Mouse (Mus musculus) midbrain, postnatal 0 days (tissue): ENCODE results near the gene Calhm1. TPM values are rescaled to one million over a fixed set of nuclear protein-coding genes. Genes with fewer than 3 reads are reported as not detected.

Experiments
- ATAC-seq: fragments of 200-750 bp; cut with Nextera tagmentation; 2 replicates; pipeline ENCODE4 v1.8.0; 2017; ENCODE audit warnings: moderate number of reproducible peaks, mild to moderate bottlenecking, moderate TSS enrichment, moderate library complexity; ENCODE audit not compliant: low FRiP score
- DNase-seq: peaks from one replicate; pipeline ENCODE4 v3.0.0-alpha.2; 2015; ENCODE audit warnings: low spot score
- H3K27ac ChIP-seq: fragments of 300-500 bp; sonication (generic); 2 replicates; pipeline ENCODE4 v1.5.1; 2014; ENCODE audit warnings: low read depth, mild to moderate bottlenecking, low read length, mixed read lengths
- H3K27me3 ChIP-seq: fragments of 300-500 bp; sonication (generic); 2 replicates; pipeline ENCODE4 v1.6.1; 2014; ENCODE audit warnings: low read length, control low read depth, mixed read lengths; ENCODE audit not compliant: insufficient read depth
- H3K36me3 ChIP-seq: fragments of 300-500 bp; sonication (generic); 2 replicates; pipeline ENCODE4 v1.6.1; 2014; ENCODE audit warnings: low read length, control low read depth, mixed read lengths; ENCODE audit not compliant: insufficient read depth
- H3K4me1 ChIP-seq: fragments of 300-500 bp; sonication (generic); 2 replicates; pipeline ENCODE4 v1.6.1; 2014; ENCODE audit warnings: mild to moderate bottlenecking, control low read depth, antibody characterized with exemption, low read length, mixed read lengths; ENCODE audit not compliant: insufficient read depth
- H3K4me2 ChIP-seq: fragments of 300-500 bp; sonication (generic); 2 replicates; pipeline ENCODE4 v1.6.1; 2014; ENCODE audit warnings: low read depth, mild to moderate bottlenecking, low read length, mixed read lengths; ENCODE audit not compliant: poor library complexity, severe bottlenecking
- H3K4me3 ChIP-seq: fragments of 300-500 bp; sonication (generic); 2 replicates; pipeline ENCODE4 v1.5.1; 2014; ENCODE audit warnings: low read depth, mild to moderate bottlenecking, low read length, moderate library complexity
- H3K9ac ChIP-seq: fragments of 300-500 bp; sonication (generic); replicated peaks from 2 replicates; pipeline ENCODE4 v1.6.1; 2014; ENCODE audit warnings: mild to moderate bottlenecking, low read length, moderate library complexity, mixed read lengths; ENCODE audit not compliant: poor library complexity, severe bottlenecking
- H3K9me3 ChIP-seq: fragments of 300-500 bp; sonication (generic); 2 replicates; pipeline ENCODE4 v1.6.1; 2016; ENCODE audit warnings: low read length, control low read depth
- CTCF ChIP-seq: IDR thresholded peaks from 2 replicates; pipeline ENCODE4 v1.5.1; 2016; ENCODE audit warnings: antibody characterized with exemption, mild to moderate bottlenecking
- WGBS: fragments of 180-500 bp; shearing (Covaris S2); extraction: QIAGEN DNeasy Blood & Tissue Kit; methylation state at CpG from one replicate; pipeline ENCODE4 v1.1.7; 2014; 5-methylcytosine and 5-hydroxymethylcytosine counted together
- polyA plus RNA-seq: library from polyadenylated mRNA; unstranded; fragments of >200 nt; fragmentation: Nextera tagmentation; extraction: Ambion mirVana; gene quantifications from 2 replicates; pipeline ENCODE4 v1.2.1, GENCODE M21; 2015
- total RNA-seq: library from RNA; depleted of rRNA; stranded (reverse); fragments of >200 nt; gene quantifications from 2 replicates; pipeline ENCODE4 v1.2.3, GENCODE M21; 2014; rRNA removed

Calhm1 gene
- total and polyA plus RNA-seq, 2 experiments from 2014 or later, result not detected

GRCm38 (mm10) chr19:47122802-47123201, 21.3 kb downstream of the Calhm1 start:
- Histone ChIP-seq H3K27me3 (no peaks in the 10 kb centered on the region), H3K9me3 (no peaks in the 10 kb centered on the region), H3K4me2 (no peak overlapping the region), H3K4me1 (no peaks in the 10 kb centered on the region), H3K27ac (no peak overlapping the region), H3K9ac (no peak overlapping the region), H3K36me3 (peaks cover 26% of the 10 kb centered on the region), H3K4me3 (no peak overlapping the region)
- ATAC-seq (no peak), DNase-seq (peak; percentile 52)
- peak; percentile 82 for TF ChIP-seq CTCF
- WGBS, result 29% methylated on average over 2 of the region's 2 CpGs

GRCm38 (mm10) chr19:47121054-47121453, 23.0 kb downstream of the Calhm1 start:
- ATAC-seq (no peak), DNase-seq (peak; percentile 64)
- H3K4me3 ChIP-seq, result no peak overlapping the region
- peaks cover 21% of the 10 kb centered on the region for H3K36me3 ChIP-seq
- no peak overlapping the region for H3K27ac ChIP-seq
- 41% methylated on average over 4 of the region's 4 CpGs for WGBS
- H3K4me1 ChIP-seq, result no peaks in the 10 kb centered on the region
- no peaks in the 10 kb centered on the region for H3K27me3 ChIP-seq
- no peak overlapping the region for H3K9ac ChIP-seq
- H3K4me2 ChIP-seq, result no peak overlapping the region
- H3K9me3 ChIP-seq, result no peaks in the 10 kb centered on the region
- TF ChIP-seq CTCF, result peak; percentile 90

GRCm38 (mm10) chr19:47118634-47119033, 25.4 kb downstream of the Calhm1 start:
- Histone ChIP-seq H3K36me3 (peaks cover 26% of the 10 kb centered on the region), H3K9me3 (no peaks in the 10 kb centered on the region), H3K4me1 (no peaks in the 10 kb centered on the region), H3K9ac (no peak overlapping the region), H3K27ac (no peak overlapping the region), H3K4me3 (no peak overlapping the region), H3K4me2 (no peak overlapping the region), H3K27me3 (no peaks in the 10 kb centered on the region)
- 69% methylated on average over 2 of the region's 2 CpGs for WGBS
- TF ChIP-seq CTCF, result no peak
- ATAC-seq, result no peak
- DNase-seq, result no peak

GRCm38 (mm10) chr19:47104641-47105271, 39.3 kb downstream of the Calhm1 start:
- 93% methylated on average over 9 of the region's 9 CpGs for WGBS
- no peak for TF ChIP-seq CTCF
- Histone ChIP-seq H3K36me3 (peaks cover 84% of the 10 kb centered on the region), H3K4me1 (no peaks in the 10 kb centered on the region), H3K4me2 (no peak overlapping the region), H3K27me3 (no peaks in the 10 kb centered on the region), H3K4me3 (no peak overlapping the region), H3K9ac (no peak overlapping the region), H3K27ac (no peak overlapping the region), H3K9me3 (no peaks in the 10 kb centered on the region)
- DNase-seq, result no peak
- ATAC-seq, result no peak

- DNase-seq (no peak), ATAC-seq (no peak)
- WGBS, result 94% methylated on average over 5 of the region's 5 CpGs
- Histone ChIP-seq H3K4me3 (no peak overlapping the region), H3K36me3 (peaks cover 71% of the 10 kb centered on the region), H3K4me2 (no peak overlapping the region), H3K9ac (no peak overlapping the region), H3K9me3 (no peaks in the 10 kb centered on the region), H3K27me3 (no peaks in the 10 kb centered on the region), H3K4me1 (no peaks in the 10 kb centered on the region), H3K27ac (no peak overlapping the region)
- no peak for TF ChIP-seq CTCF
These were observed 43.0 kb downstream of the Calhm1 start for GRCm38 (mm10) chr19:47101080-47101479.

Other genes with a start within 250 kb of the Calhm1 start
- gene Ina, start 129.6 kb downstream of the Calhm1 start, total RNA-seq, result 229 and 248 TPM in 2 replicates
- gene Ina, start 129.6 kb downstream of the Calhm1 start, polyA plus RNA-seq, result 294 and 310 TPM in 2 replicates
- gene Nt5c2, start 129.1 kb downstream of the Calhm1 start, total RNA-seq, result 64.1 and 68.1 TPM in 2 replicates
- gene Nt5c2, start 129.1 kb downstream of the Calhm1 start, polyA plus RNA-seq, result 81.8 and 83.0 TPM in 2 replicates
- 26.3 and 29.2 TPM in 2 replicates for gene Pcgf6, start 93.3 kb downstream of the Calhm1 start, total RNA-seq
- gene Pcgf6, start 93.3 kb downstream of the Calhm1 start, polyA plus RNA-seq, result 21.8 and 23.6 TPM in 2 replicates
- 8.6 and 10.8 TPM in 2 replicates for gene Taf5, start 76.5 kb downstream of the Calhm1 start, total RNA-seq
- 2.9 and 3.0 TPM in 2 replicates for gene Taf5, start 76.5 kb downstream of the Calhm1 start, polyA plus RNA-seq
- 620 and 786 TPM in 2 replicates for gene Usmg5, start 53.6 kb downstream of the Calhm1 start, total RNA-seq
- 1,971 and 2,037 TPM in 2 replicates for gene Usmg5, start 53.6 kb downstream of the Calhm1 start, polyA plus RNA-seq
- gene Pdcd11, start 53.5 kb downstream of the Calhm1 start, total RNA-seq, result 10.9 and 11.0 TPM in 2 replicates
- 3.4 and 3.8 TPM in 2 replicates for gene Pdcd11, start 53.5 kb downstream of the Calhm1 start, polyA plus RNA-seq
- 0.77 and 0.80 TPM in 2 replicates for gene Calhm2, start 6.0 kb downstream of the Calhm1 start, total RNA-seq
- 0.80 and 1.0 TPM in 2 replicates for gene Calhm2, start 6.0 kb downstream of the Calhm1 start, polyA plus RNA-seq
- 0.33 TPM in 1 of 2 replicates, not detected in the other for gene Calhm3, start 13.5 kb upstream of the Calhm1 start, total RNA-seq
- gene Calhm3, start 13.5 kb upstream of the Calhm1 start, polyA plus RNA-seq, result 0.22 TPM in 1 of 2 replicates, not detected in the other
- gene Neurl1a, start 34.6 kb upstream of the Calhm1 start, total RNA-seq, result 66.9 and 82.4 TPM in 2 replicates
- 16.2 and 16.8 TPM in 2 replicates for gene Neurl1a, start 34.6 kb upstream of the Calhm1 start, polyA plus RNA-seq